Mouse (Mus musculus) MEL (cell line): ENCODE data around the gene Abcb9. TPM values are rescaled to one million over a fixed set of nuclear protein-coding genes. Genes with fewer than 3 reads are reported as not detected.

Experiments
- DNase-seq: peaks from one replicate; pipeline ENCODE4 v3.0.0; 2011; ENCODE audit warnings: low read depth, low spot score
- H3K27ac ChIP-seq: 2 replicates; pipeline ENCODE4 v1.5.1; 2012; ENCODE audit warnings: low read depth, mild to moderate bottlenecking, control low read depth, low read length, moderate library complexity; ENCODE audit not compliant: control insufficient read depth
- H3K27me3 ChIP-seq, 2 experiments: fragments of 150-350 bp in 1 of 2; sonication (generic) in 1 of 2; 2 replicates each; pipeline ENCODE4 v1.6.1; 2012; ENCODE audit warnings: low read length in 2 of 2, mild to moderate bottlenecking in 2 of 2, improper control_type of control experiment in 1 of 2, moderate library complexity in 1 of 2; ENCODE audit not compliant: insufficient read depth in 2 of 2, control insufficient read depth in 1 of 2
- H3K36me3 ChIP-seq, 2 experiments: 2 replicates each; pipeline ENCODE4 v1.6.1; 2012 to 2014; ENCODE audit warnings: low read length in 2 of 2, improper control_type of control experiment in 1 of 2, inconsistent platforms in 1 of 2, mild to moderate bottlenecking in 1 of 2; ENCODE audit not compliant: insufficient read depth in 2 of 2, control insufficient read depth in 1 of 2
- H3K4me1 ChIP-seq, 2 experiments: fragments of 150-350 bp in 1 of 2; sonication (generic) in 1 of 2; 2 replicates each; pipeline ENCODE4 v1.6.1; 2012; ENCODE audit warnings: low read length in 2 of 2, improper control_type of control experiment in 1 of 2, mild to moderate bottlenecking in 1 of 2; ENCODE audit not compliant: insufficient read depth in 2 of 2, control insufficient read depth in 1 of 2
- H3K4me3 ChIP-seq, 2 experiments: fragments of 150-350 bp in 1 of 2; sonication (generic) in 1 of 2; 2 replicates each; pipeline ENCODE4 v1.5.1; 2012; ENCODE audit warnings: low read depth in 2 of 2, low read length in 2 of 2, mild to moderate bottlenecking in 2 of 2, moderate library complexity in 2 of 2, control low read depth in 1 of 2, improper control_type of control experiment in 1 of 2; ENCODE audit not compliant: control insufficient read depth in 1 of 2, insufficient read depth in 1 of 2
- H3K79me2 ChIP-seq: 2 replicates; pipeline ENCODE4 v1.6.1; 2012; ENCODE audit warnings: mild to moderate bottlenecking, low read length, moderate library complexity; ENCODE audit not compliant: control insufficient read depth, poor library complexity, insufficient read depth
- H3K9ac ChIP-seq: 2 replicates; pipeline ENCODE4 v1.6.1; 2012; ENCODE audit warnings: low read depth, mild to moderate bottlenecking, control low read depth, low read length, moderate library complexity; ENCODE audit not compliant: control insufficient read depth, poor library complexity, severe bottlenecking
- H3K9me3 ChIP-seq: fragments of 150-350 bp; sonication (generic); replicated peaks from 2 replicates; pipeline ENCODE4 v1.6.1; 2012; ENCODE audit warnings: mild to moderate bottlenecking, low read length, improper control_type of control experiment, moderate library complexity; ENCODE audit not compliant: insufficient read depth
- BHLHE40 ChIP-seq: IDR thresholded peaks from 2 replicates; pipeline ENCODE4 v1.6.1; 2012; ENCODE audit warnings: low read depth, mild to moderate bottlenecking, inconsistent platforms, low read length, improper control_type of control experiment, borderline replicate concordance
- CHD1 ChIP-seq: IDR thresholded peaks from 2 replicates; pipeline ENCODE4 v1.6.1; 2012; ENCODE audit warnings: low read depth, mild to moderate bottlenecking, inconsistent platforms, low read length, improper control_type of control experiment
- CHD2 ChIP-seq: IDR thresholded peaks from 2 replicates; pipeline ENCODE4 v1.6.1; 2011; ENCODE audit warnings: low read length, improper control_type of control experiment
- CTCF ChIP-seq, 3 experiments: IDR thresholded peaks in 2 of 3; conservative IDR thresholded peaks in 1 of 3; 2 replicates each; pipeline ENCODE4 v1.5.1; 2011 to 2012; ENCODE audit warnings: low read length in 3 of 3, low read depth in 2 of 3, mild to moderate bottlenecking in 2 of 3, improper control_type of control experiment in 1 of 3, inconsistent platforms in 1 of 3, mixed read lengths in 1 of 3, moderate library complexity in 1 of 3; ENCODE audit not compliant: control insufficient read depth in 1 of 3, insufficient read depth in 1 of 3, poor library complexity in 1 of 3, severe bottlenecking in 1 of 3
- E2F4 ChIP-seq: IDR thresholded peaks from 2 replicates; pipeline ENCODE4 v1.6.1; 2011; ENCODE audit warnings: low read depth, low read length, improper control_type of control experiment, borderline replicate concordance
- ELF1 ChIP-seq: IDR thresholded peaks from 2 replicates; pipeline ENCODE4 v1.6.1; 2014; ENCODE audit warnings: low read depth, mild to moderate bottlenecking, inconsistent platforms, low read length, improper control_type of control experiment, moderate library complexity
- EP300 ChIP-seq, 2 experiments: IDR thresholded peaks; 2 replicates each; pipeline ENCODE4 v1.6.1; 2011; ENCODE audit warnings: improper control_type of control experiment in 2 of 2, low read length in 2 of 2, low read depth in 1 of 2, mild to moderate bottlenecking in 1 of 2
- ETS1 ChIP-seq: IDR thresholded peaks from 2 replicates; pipeline ENCODE4 v1.6.1; 2012; ENCODE audit warnings: low read depth, mild to moderate bottlenecking, inconsistent platforms, low read length, improper control_type of control experiment, moderate library complexity
- GABPA ChIP-seq: IDR thresholded peaks from 2 replicates; pipeline ENCODE4 v1.6.1; 2012; ENCODE audit warnings: low read depth, mild to moderate bottlenecking, inconsistent platforms, low read length, improper control_type of control experiment, moderate library complexity
- GATA1 ChIP-seq: IDR thresholded peaks from 2 replicates; pipeline ENCODE4 v1.6.1; 2011; ENCODE audit warnings: low read depth, low read length, improper control_type of control experiment
- HCFC1 ChIP-seq: IDR thresholded peaks from 2 replicates; pipeline ENCODE4 v1.6.1; 2012; ENCODE audit warnings: low read depth, mild to moderate bottlenecking, inconsistent platforms, low read length, improper control_type of control experiment, moderate library complexity
- JUND ChIP-seq: IDR thresholded peaks from 2 replicates; pipeline ENCODE4 v1.6.1; 2011; ENCODE audit warnings: low read depth, mild to moderate bottlenecking, improper control_type of control experiment, low read length
- KAT2A ChIP-seq: conservative IDR thresholded peaks from 2 replicates; pipeline ENCODE4 v1.6.1; 2012; ENCODE audit warnings: low read depth, low read length, improper control_type of control experiment, inconsistent platforms
- MAFK ChIP-seq: IDR thresholded peaks from 2 replicates; pipeline ENCODE4 v1.6.1; 2011; ENCODE audit warnings: low read depth, mild to moderate bottlenecking, low read length, improper control_type of control experiment, borderline replicate concordance
- MAX ChIP-seq: IDR thresholded peaks from 2 replicates; pipeline ENCODE4 v1.6.1; 2011; ENCODE audit warnings: low read length, improper control_type of control experiment
- MAZ ChIP-seq: IDR thresholded peaks from 2 replicates; pipeline ENCODE4 v1.6.1; 2012; ENCODE audit warnings: low read depth, mild to moderate bottlenecking, inconsistent platforms, low read length, improper control_type of control experiment
- MEF2A ChIP-seq: IDR thresholded peaks from 2 replicates; pipeline ENCODE4 v1.6.1; 2014; ENCODE audit warnings: low read depth, mild to moderate bottlenecking, inconsistent platforms, low read length, improper control_type of control experiment; ENCODE audit not compliant: poor library complexity, insufficient replicate concordance, severe bottlenecking; ENCODE audit errors: extremely low read depth
- MXI1 ChIP-seq: IDR thresholded peaks from 2 replicates; pipeline ENCODE4 v1.6.1; 2011; ENCODE audit warnings: mild to moderate bottlenecking, low read depth, low read length, improper control_type of control experiment
- MYB ChIP-seq: IDR thresholded peaks from 2 replicates; pipeline ENCODE4 v1.6.1; 2011; ENCODE audit warnings: mild to moderate bottlenecking, low read depth, low read length, improper control_type of control experiment
- MYC ChIP-seq: IDR thresholded peaks from 2 replicates; pipeline ENCODE4 v1.6.1; 2011; ENCODE audit warnings: low read depth, mild to moderate bottlenecking, low read length, improper control_type of control experiment, moderate library complexity
- NELFE ChIP-seq: IDR thresholded peaks from 2 replicates; pipeline ENCODE4 v1.6.1; 2011; ENCODE audit warnings: low read depth, low read length, improper control_type of control experiment
- NRF1 ChIP-seq: IDR thresholded peaks from 2 replicates; pipeline ENCODE4 v1.6.1; 2014; ENCODE audit warnings: low read depth, mild to moderate bottlenecking, inconsistent platforms, low read length, improper control_type of control experiment, moderate library complexity; ENCODE audit not compliant: poor library complexity, insufficient read depth, severe bottlenecking
- POLR2A ChIP-seq, 2 experiments: IDR thresholded peaks; 2 replicates each; pipeline ENCODE4 v1.6.1; 2011 to 2012; ENCODE audit warnings: low read length in 2 of 2, mild to moderate bottlenecking in 2 of 2, control low read depth in 1 of 2, improper control_type of control experiment in 1 of 2, low read depth in 1 of 2, moderate library complexity in 1 of 2; ENCODE audit not compliant: control insufficient read depth in 1 of 2, insufficient read depth in 1 of 2, poor library complexity in 1 of 2
- POLR2AphosphoS2 ChIP-seq: IDR thresholded peaks from 2 replicates; pipeline ENCODE4 v1.6.1; 2011; ENCODE audit warnings: low read length, improper control_type of control experiment
- POLR2AphosphoS5 ChIP-seq: IDR thresholded peaks from 2 replicates; pipeline ENCODE4 v1.6.1; 2012; ENCODE audit warnings: low read depth, borderline replicate concordance, mild to moderate bottlenecking, inconsistent platforms, low read length, moderate library complexity, mixed read lengths
- RAD21 ChIP-seq: IDR thresholded peaks from 2 replicates; pipeline ENCODE4 v1.6.1; 2011; ENCODE audit warnings: mild to moderate bottlenecking, low read depth, low read length, improper control_type of control experiment
- RCOR1 ChIP-seq: IDR thresholded peaks from 2 replicates; pipeline ENCODE4 v1.6.1; 2012; ENCODE audit warnings: low read depth, mild to moderate bottlenecking, inconsistent platforms, low read length, improper control_type of control experiment
- SIN3A ChIP-seq: IDR thresholded peaks from 2 replicates; pipeline ENCODE4 v1.6.1; 2012; ENCODE audit warnings: low read length, improper control_type of control experiment, inconsistent platforms
- SMC3 ChIP-seq: IDR thresholded peaks from 2 replicates; pipeline ENCODE4 v1.6.1; 2011; ENCODE audit warnings: low read depth, low read length, improper control_type of control experiment
- TAL1 ChIP-seq: IDR thresholded peaks from 2 replicates; pipeline ENCODE4 v1.6.1; 2012; ENCODE audit warnings: mild to moderate bottlenecking, inconsistent platforms, low read length, moderate library complexity, mixed read lengths
- TBP ChIP-seq: IDR thresholded peaks from 2 replicates; pipeline ENCODE4 v1.8.0; 2011; ENCODE audit warnings: low read depth, low read length, improper control_type of control experiment
- TCF12 ChIP-seq: IDR thresholded peaks from 2 replicates; pipeline ENCODE4 v1.6.1; 2014; ENCODE audit warnings: low read depth, mild to moderate bottlenecking, inconsistent platforms, low read length, improper control_type of control experiment, moderate library complexity
- UBTF ChIP-seq: IDR thresholded peaks from 2 replicates; pipeline ENCODE4 v1.6.1; 2012; ENCODE audit warnings: low read depth, mild to moderate bottlenecking, inconsistent platforms, low read length, improper control_type of control experiment, moderate library complexity, borderline replicate concordance; ENCODE audit not compliant: insufficient read depth
- USF1 ChIP-seq: IDR thresholded peaks from 2 replicates; pipeline ENCODE4 v1.6.1; 2014; ENCODE audit warnings: low read depth, mild to moderate bottlenecking, inconsistent platforms, low read length, improper control_type of control experiment, moderate library complexity
- USF2 ChIP-seq, 2 experiments: IDR thresholded peaks; 2 replicates each; pipeline ENCODE4 v1.6.1; 2011 to 2012; ENCODE audit warnings: improper control_type of control experiment in 2 of 2, low read length in 2 of 2, borderline replicate concordance in 1 of 2, inconsistent platforms in 1 of 2, low read depth in 1 of 2, mild to moderate bottlenecking in 1 of 2; ENCODE audit not compliant: insufficient read depth in 1 of 2
- ZC3H11A ChIP-seq: IDR thresholded peaks from 2 replicates; pipeline ENCODE4 v1.6.1; 2012; ENCODE audit warnings: low read depth, mild to moderate bottlenecking, inconsistent platforms, low read length, improper control_type of control experiment
- ZKSCAN1 ChIP-seq: IDR thresholded peaks from 2 replicates; pipeline ENCODE4 v1.6.1; 2012; ENCODE audit warnings: low read depth, mild to moderate bottlenecking, inconsistent platforms, low read length, improper control_type of control experiment, moderate library complexity
- ZNF384 ChIP-seq: IDR thresholded peaks from 2 replicates; pipeline ENCODE4 v1.6.1; 2012; ENCODE audit warnings: low read depth, mild to moderate bottlenecking, inconsistent platforms, low read length, improper control_type of control experiment
- polyA plus RNA-seq, 2 experiments: library from polyadenylated mRNA; stranded (reverse) in 1 of 2; unstranded in 1 of 2; fragments of >175 nt in 1 of 2; fragments of >200 nt in 1 of 2; gene quantifications; 2 replicates each; pipeline versions ENCODE4 v1.2.1 to v1.2.4; 2012; ENCODE audit warnings: low replicate concordance in 2 of 2, low read depth in 1 of 2; ENCODE audit not compliant: insufficient read length in 2 of 2, insufficient read depth in 1 of 2, missing spikeins in 1 of 2
- total RNA-seq: library from RNA; depleted of rRNA; stranded (reverse); fragments of 300-350 nt; gene quantifications from 2 replicates; pipeline ENCODE4 v1.2.3, GENCODE M21; 2012

The Abcb9 gene
- total and polyA plus RNA-seq, 3 experiments = 2.4 to 8.1 TPM; not detected in 1

GRCm38 (mm10) chr5:124103552-124103951, 8.0 kb upstream of the Abcb9 start:
- Histone ChIP-seq H3K27me3 (no peaks in the 10 kb centered on the region), H3K9ac (no peak overlapping the region), H3K36me3 (no peaks in the 10 kb centered on the region; a peak in 1 of 4 replicates), H3K79me2 (no peaks in the 10 kb centered on the region), H3K4me3 (no peak overlapping the region), H3K9me3 (no peaks in the 10 kb centered on the region), H3K27ac (0 out of 2 replicates have a peak overlapping the region, but pooled peaks have one; percentile 15), H3K4me1 (no peaks in the 10 kb centered on the region)
- peak; percentile 75 for DNase-seq
- TF ChIP-seq RAD21 (no peak), MAX (no peak), UBTF (no peak), POLR2AphosphoS2 (peak; percentile 97), MXI1 (no peak), NELFE (peak; percentile 48; the same call in 1 of the 2 replicates), TAL1 (no peak), ZKSCAN1 (no peak), USF2 (IDR thresholded peaks at IDR 0.05; ENCODE audit: borderline replicate concordance in 1 of 2, insufficient read depth in 1 of 2, low read depth in 1 of 2, low read length in 2 of 2) (no peak), BHLHE40 (0 out of 2 replicates have a peak, but pooled peaks have one; percentile 27), EP300 (IDR thresholded peaks at IDR 0.05; ENCODE audit: low read depth in 1 of 2, low read length in 2 of 2) (no peak), POLR2A (IDR thresholded peaks at IDR 0.05; ENCODE audit: control insufficient read depth in 1 of 2, insufficient read depth in 1 of 2, low read depth in 1 of 2, low read length in 2 of 2, poor library complexity in 1 of 2) (peak; percentile 25 to 81; a peak in 3 of 4 replicates), GATA1 (no peak), MAZ (no peak), CTCF (IDR thresholded peaks at IDR 0.05 in 2 of 3, conservative IDR thresholded peaks at IDR 0.05 in 1 of 3; ENCODE audit: control insufficient read depth in 1 of 3, insufficient read depth in 1 of 3, low read depth in 2 of 3, low read length in 3 of 3, poor library complexity in 1 of 3, severe bottlenecking in 1 of 3) (no peak), TCF12 (no peak), CHD2 (peak; percentile 30; the same call in 1 of the 2 replicates), TBP (peak; percentile 19; the same call in 1 of the 2 replicates), GABPA (no peak), ZNF384 (no peak), USF1 (no peak), CHD1 (no peak), NRF1 (no peak), E2F4 (no peak), SIN3A (no peak), ZC3H11A (no peak), SMC3 (peak; percentile 16; the same call in 1 of the 2 replicates), MYC (no peak), POLR2AphosphoS5 (peak; percentile 79; the same call in 1 of the 2 replicates), ELF1 (no peak), MEF2A (no peak), MYB (no peak), KAT2A (no peak), HCFC1 (no peak), MAFK (no peak; the same call in 1 of the 2 replicates), JUND (no peak), RCOR1 (no peak), ETS1 (no peak)
